Mouse (Mus musculus) skeletal muscle tissue, adult 2 months (tissue): ENCODE results near the gene Olfr1062.
"Not testable (repeated sequence)": the region's sequence is repeated elsewhere in the genome, so short reads cannot be mapped to it uniquely, and the experiment has no call there.

ENCODE experiments used
- DNase-seq: peaks from one replicate; pipeline ENCODE4 v3.0.0-alpha.2; 2012; ENCODE audit warnings: low read depth, low spot score

The Olfr1062 gene

DNA sequence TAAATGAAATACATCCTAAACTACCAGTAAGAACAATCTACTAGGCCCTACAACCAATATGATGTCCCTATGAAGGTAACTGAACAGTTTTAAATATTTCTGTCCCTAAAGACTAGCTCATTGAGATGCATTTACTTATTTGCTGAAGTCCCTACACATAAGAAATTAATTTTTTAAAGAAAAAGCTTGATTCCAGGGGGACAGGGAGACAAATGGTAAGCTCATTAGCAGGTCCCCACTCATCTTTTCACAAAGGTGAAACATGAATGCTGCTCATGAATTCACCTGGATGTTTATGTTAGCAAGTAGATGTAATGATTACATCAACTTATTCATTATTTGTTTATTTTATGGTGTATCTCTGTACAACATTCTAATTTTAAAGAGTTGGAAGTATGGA, at the start of gene Olfr1062:
TSS of gene Olfr1062 (minus strand) at position 101 of the 400 bp plus-strand sequence.
- DNase-seq: not testable (repeated sequence)

DNA sequence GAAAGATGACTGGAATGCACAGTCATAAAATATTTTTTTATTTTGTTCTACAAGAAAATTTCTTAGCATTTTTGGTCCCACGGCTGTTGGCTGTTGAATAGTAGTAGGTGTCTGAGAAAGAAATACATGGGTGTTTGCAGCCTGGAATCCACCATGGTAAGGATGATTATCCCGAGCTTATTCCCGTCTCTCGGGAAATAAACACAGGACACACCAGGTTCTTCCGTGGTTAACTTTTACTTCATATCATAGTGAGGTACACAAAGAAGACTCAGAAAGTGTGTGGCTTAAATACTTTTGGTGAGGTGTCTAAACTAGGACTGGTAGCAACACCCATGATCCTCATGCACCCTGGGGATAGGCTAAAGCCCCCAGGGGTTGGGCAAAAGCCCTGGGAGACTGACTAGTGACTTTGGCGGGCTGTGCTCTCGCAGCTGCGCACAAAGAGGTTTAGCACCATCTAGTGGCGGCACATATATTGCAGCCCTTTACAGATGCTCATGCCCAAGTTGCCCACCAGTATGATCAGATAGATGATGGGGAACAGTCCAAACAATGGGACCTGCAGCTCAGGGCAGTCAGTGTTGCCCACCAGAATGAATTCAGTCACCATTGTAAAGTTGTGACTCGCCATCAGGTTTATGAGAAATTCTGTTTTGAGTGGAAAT, 38.0 kb upstream of the Olfr1062 start:
- no peak for DNase-seq

DNA sequence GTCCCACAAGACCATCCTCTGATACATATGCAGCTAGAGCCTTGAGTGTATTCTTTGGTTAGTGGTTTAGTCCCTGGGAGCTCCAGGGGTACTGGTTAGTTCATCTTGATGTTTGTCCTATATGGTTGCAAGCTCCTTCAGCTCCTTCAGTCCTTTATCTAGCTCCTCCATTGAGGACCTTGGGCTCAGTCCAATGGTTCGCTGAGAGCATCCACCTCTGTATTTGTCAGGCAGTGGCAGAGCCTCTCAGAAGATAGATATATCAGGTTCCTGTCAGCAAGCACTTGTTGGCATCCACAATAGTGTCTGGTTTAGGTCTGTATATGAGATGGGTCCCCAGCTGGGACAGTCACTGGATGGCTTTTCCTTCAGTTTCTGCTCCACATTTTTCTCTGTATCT, 33.9 kb upstream of the Olfr1062 start:
- DNase-seq: no peak

DNA sequence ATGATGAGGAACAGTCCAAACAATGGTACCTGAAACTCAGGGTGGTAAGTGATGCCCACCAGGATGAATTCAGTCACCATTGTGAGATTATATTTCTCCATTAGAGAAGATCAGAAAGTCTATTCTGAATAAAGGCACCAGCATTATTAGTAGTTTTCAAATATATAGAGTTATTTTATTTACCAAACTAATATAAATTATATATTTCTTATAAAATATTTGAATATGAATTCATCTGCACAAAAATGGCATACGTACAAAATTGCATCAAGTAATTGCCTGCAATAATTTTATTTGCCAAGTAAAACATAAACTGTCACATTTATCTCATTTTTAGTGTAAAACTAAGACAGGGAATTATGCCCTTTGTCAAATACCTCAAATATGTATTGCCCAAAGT, 29.6 kb upstream of the Olfr1062 start, which contains the start of gene Olfr1066:
TSS of gene Olfr1066 (minus strand) at position 101 of the 400 bp plus-strand sequence.
- no peak for DNase-seq

DNA sequence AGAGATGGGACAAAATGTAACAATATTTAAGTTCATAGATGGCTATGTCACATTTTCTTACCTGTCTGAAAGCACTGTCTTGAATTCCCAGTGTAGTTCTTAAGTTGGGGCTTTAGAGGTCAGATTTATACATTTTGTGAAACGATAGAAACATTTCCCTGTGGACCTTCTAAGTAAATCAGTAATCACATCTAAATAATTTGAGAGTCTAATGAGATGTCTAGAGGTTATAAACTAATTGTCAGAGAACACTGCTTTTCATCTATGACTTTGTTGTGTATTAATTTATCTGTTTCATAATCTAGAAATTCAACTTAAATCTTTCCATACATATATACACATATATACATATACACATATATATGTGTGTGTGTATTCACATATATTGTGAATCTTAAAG, 23.9 kb upstream of the Olfr1062 start, which contains the start of gene Olfr1065:
TSS of gene Olfr1065 (minus strand) at position 101 of the 400 bp plus-strand sequence.
- DNase-seq: not testable (repeated sequence)

DNA sequence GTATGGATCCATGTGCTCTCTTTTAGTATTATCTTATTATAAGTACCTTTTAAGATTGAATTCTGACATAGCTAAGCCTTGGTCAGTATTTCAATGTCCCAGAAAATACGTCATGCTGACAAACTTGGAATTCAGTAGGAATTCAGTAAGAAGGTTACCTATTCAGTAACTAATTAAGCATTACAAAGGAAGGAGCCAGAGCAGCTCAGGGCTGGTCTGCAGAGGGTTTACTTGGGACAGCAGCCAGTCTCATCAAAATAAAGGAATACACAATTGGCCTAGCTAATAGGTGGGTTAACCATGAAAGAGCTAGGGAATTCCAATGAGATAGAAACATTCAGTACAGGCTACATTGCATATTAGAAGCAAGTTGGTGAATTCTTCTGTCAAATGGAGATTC, 15.6 kb upstream of the Olfr1062 start:
- not testable (repeated sequence) for DNase-seq

DNA sequence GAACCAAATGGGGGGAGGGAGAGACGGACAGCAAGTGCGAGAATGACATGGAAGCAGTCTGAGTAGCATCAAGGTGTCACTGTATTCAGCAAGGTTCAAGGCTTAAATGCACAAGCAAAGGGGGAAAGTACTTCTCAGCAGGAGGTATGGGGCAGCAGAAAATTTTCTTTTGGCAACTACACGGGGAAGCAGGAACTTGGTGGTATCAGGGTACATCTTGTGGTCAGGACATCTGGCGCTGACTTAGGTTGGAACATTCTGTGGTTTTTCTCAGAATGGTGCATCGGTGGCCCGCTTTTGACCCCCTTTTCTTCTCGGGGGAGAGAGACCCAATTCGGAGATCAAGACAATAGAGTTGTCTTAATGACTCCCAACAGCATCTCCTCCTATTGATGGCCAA, 2.0 kb upstream of the Olfr1062 start:
- not testable (repeated sequence) for DNase-seq

DNA sequence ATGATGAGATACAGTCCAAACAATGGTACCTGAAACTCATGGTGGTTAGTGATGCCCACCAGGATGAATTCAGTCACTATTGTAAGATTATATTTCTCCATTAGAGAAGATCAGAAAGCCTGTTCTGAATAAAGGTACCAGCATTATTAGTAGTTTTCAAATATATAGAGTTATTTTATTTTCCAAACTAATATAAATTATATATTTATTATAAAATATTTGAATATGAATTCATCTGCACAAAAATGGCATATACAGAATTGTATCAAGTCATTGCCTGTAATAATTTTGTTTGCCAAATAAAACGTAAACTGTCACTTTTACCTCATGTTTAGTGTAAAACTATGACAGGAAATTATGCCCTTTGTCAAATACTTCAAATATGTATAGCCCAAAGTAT, 12.6 kb downstream of the Olfr1062 start, which contains the start of gene Olfr1061:
TSS of gene Olfr1061 (minus strand) at position 101 of the 400 bp plus-strand sequence.
- DNase-seq: no peak

DNA sequence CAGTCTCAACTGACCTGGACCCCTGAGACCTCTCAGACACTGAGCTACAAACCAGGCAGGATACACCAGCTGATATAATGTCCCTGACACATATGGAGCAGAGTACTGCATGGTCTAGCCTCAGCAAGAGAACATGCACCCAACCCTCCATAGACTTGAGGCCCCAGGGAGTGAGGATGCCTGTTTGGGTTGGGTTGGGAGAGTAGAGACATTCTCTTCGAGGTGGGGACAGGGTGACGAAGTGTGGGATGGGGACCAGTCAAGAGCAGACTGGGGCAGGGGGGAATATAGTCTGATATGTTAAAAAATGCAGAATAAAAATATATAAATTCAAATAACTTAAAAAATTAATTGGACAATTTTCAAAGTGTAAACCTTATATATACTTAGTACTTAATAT, 31.4 kb downstream of the Olfr1062 start:
- no peak for DNase-seq

DNA sequence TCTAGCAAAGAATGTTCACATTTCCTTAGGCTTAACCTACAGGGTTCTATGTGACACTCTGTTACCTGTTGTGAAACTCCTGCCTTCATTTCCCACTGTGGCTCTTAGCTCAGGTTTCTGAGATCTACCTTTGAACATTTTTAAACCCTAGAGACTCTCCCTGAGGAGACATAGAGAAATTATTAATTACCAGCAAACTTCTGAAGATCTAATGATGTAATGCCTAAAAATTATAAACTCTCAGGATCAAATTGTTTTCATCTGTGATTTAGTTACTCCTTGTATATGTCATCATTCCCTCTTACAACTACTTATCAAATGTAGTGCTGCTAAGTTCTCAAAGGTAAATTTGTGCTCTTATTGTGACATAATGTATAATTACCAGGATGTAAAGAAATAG, 38.1 kb downstream of the Olfr1062 start, which contains the start of gene Olfr1058:
TSS of gene Olfr1058 (minus strand) at position 101 of the 400 bp plus-strand sequence.
- DNase-seq: not testable (repeated sequence)

DNA sequence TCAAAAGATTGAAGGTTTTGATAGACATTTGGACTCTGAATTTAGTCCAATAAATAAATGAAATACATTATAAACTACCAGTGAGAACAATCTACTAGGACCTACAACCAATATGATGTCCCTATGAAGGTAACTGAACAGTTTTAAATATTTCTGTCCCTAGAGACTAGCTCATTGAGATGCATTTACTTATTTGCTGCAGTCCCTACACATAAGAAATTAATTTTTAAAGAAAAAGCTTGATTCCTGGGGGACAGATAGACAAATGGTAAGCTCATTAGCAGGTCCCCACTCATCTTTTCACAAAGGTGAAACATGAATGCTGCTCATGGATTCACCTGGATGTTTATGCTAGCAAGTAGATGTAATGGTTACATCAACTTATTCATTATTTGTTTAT, 48.3 kb downstream of the Olfr1062 start, which contains the start of gene Olfr1057:
TSS of gene Olfr1057 (minus strand) at position 101 of the 400 bp plus-strand sequence.
- DNase-seq: no peak
